Mouse (Mus musculus): ENCODE measurements around the gene Odf3l2.

Odf3l2 gene

GRCm38 (mm10) chr10:79671396-79672087, 26.0 kb upstream of the Odf3l2 start:
- DNase-seq (ENCODE audit: low read depth in 2 of 2, low spot score in 2 of 2), result no peak

GRCm38 (mm10) chr10:79670071-79670888, 24.7 kb upstream of the Odf3l2 start:
- no peak for DNase-seq (ENCODE audit: low read depth in 2 of 2, low spot score in 2 of 2)

- peak; percentile 43 to 51 for DNase-seq (ENCODE audit: low read depth in 2 of 2, low spot score in 2 of 2)
Measured at GRCm38 (mm10) chr10:79669576-79670057, 24.1 kb upstream of the Odf3l2 start.

GRCm38 (mm10) chr10:79668771-79669575, 23.4 kb upstream of the Odf3l2 start, which contains the start of gene Tpgs1:
TSS of gene Tpgs1 (plus strand) at chr10:79669369.
- DNase-seq (ENCODE audit: low read depth in 2 of 2, low spot score in 2 of 2), result peak; percentile 77 to 89

- DNase-seq (ENCODE audit: low read depth in 2 of 2, low spot score in 2 of 2), result no peak
Measured at GRCm38 (mm10) chr10:79668076-79668475, 22.5 kb upstream of the Odf3l2 start.

- no peak for DNase-seq (ENCODE audit: low read depth in 2 of 2, low spot score in 2 of 2)
Measured at GRCm38 (mm10) chr10:79666493-79666892, 21.0 kb upstream of the Odf3l2 start.

- no peak for DNase-seq (ENCODE audit: low read depth in 2 of 2, low spot score in 2 of 2)
Measured at GRCm38 (mm10) chr10:79665051-79665450, 19.5 kb upstream of the Odf3l2 start.

GRCm38 (mm10) chr10:79664131-79664665, 18.7 kb upstream of the Odf3l2 start, which contains the start of gene Madcam1:
TSS of gene Madcam1 (plus strand) at chr10:79664559.
- peak; percentile 62 to 74 for DNase-seq (ENCODE audit: low read depth in 2 of 2, low spot score in 2 of 2)

GRCm38 (mm10) chr10:79661861-79662260, 16.3 kb upstream of the Odf3l2 start:
- DNase-seq (ENCODE audit: low read depth in 2 of 2, low spot score in 2 of 2), result no peak

GRCm38 (mm10) chr10:79660298-79660697, 14.8 kb upstream of the Odf3l2 start:
- no peak for DNase-seq (ENCODE audit: low read depth in 2 of 2, low spot score in 2 of 2)

- no peak for DNase-seq (ENCODE audit: low read depth in 2 of 2, low spot score in 2 of 2)
Measured at GRCm38 (mm10) chr10:79658829-79659228, 13.3 kb upstream of the Odf3l2 start.

- no peak for DNase-seq (ENCODE audit: low read depth in 2 of 2, low spot score in 2 of 2)
Measured at GRCm38 (mm10) chr10:79654946-79655395, 9.4 kb upstream of the Odf3l2 start.

GRCm38 (mm10) chr10:79652789-79653188, 7.3 kb upstream of the Odf3l2 start:
- DNase-seq (ENCODE audit: low read depth in 2 of 2, low spot score in 2 of 2), result no peak

GRCm38 (mm10) chr10:79649070-79649751, 3.7 kb upstream of the Odf3l2 start:
- peak; percentile 43 to 59 for DNase-seq (ENCODE audit: low read depth in 2 of 2, low spot score in 2 of 2)

- no peak for DNase-seq (ENCODE audit: low read depth in 2 of 2, low spot score in 2 of 2)
Measured at GRCm38 (mm10) chr10:79638486-79639204, 6.9 kb downstream of the Odf3l2 start.

GRCm38 (mm10) chr10:79637128-79638110, 8.1 kb downstream of the Odf3l2 start, which contains the start of gene Shc2:
TSS of gene Shc2 (minus strand) at chr10:79637918.
- DNase-seq (ENCODE audit: low read depth in 2 of 2, low spot score in 2 of 2), result no peak

GRCm38 (mm10) chr10:79636287-79636686, 9.3 kb downstream of the Odf3l2 start:
- DNase-seq (ENCODE audit: low read depth in 2 of 2, low spot score in 2 of 2), result no peak

GRCm38 (mm10) chr10:79633006-79633777, 12.3 kb downstream of the Odf3l2 start:
- DNase-seq (ENCODE audit: low read depth in 2 of 2, low spot score in 2 of 2), result no peak
